Mouse (Mus musculus): Measurements from ENCODE around the gene Zan. TPM values are rescaled to one million over a fixed set of nuclear protein-coding genes. Genes with fewer than 3 reads are reported as not detected.

Gene Zan
- polyA plus RNA-seq, 1 experiment: not detected

DNA sequence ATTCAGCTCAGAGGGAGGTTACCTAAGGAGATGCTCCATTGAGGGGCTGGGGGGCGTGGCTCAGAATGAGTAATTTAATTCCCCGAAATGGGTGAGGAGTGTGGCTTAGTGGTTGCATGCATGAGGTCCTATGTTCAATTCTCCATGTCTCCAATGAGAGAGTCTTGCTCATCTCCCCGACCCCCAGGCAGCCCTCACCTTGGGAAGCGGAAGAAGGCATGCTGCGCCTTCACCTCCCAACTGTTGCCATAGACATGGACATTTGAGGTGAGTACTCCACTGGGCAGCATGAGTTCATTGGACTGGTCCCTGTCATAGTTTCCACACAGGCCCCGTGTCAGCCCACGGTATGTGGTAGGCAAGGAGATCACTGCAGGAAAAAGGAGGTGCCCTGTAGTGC, 90.2 kb downstream of the Zan start:
- peaks cover 52% of the 10 kb centered on the region for H3K27me3 ChIP-seq (replicated peaks)
- peaks cover 2% of the 10 kb centered on the region; the same call in 1 of the 2 replicates for H3K4me1 ChIP-seq
- H3K4me3 ChIP-seq (replicated peaks): no peak overlapping the region
- H3K9me3 ChIP-seq: no peaks in the 10 kb centered on the region
- TF ChIP-seq FLI1 (IDR thresholded peaks at IDR 0.05; ENCODE audit: low read length) (no peak), GATA1 (IDR thresholded peaks at IDR 0.05; ENCODE audit: borderline replicate concordance, low read length) (no peak)
- no peaks in the 10 kb centered on the region for H3K36me3 ChIP-seq (replicated peaks; ENCODE audit: low read length)

- TF ChIP-seq FLI1 (IDR thresholded peaks at IDR 0.05; ENCODE audit: low read length): no peak
- no peak for TF ChIP-seq GATA1 (IDR thresholded peaks at IDR 0.05; ENCODE audit: borderline replicate concordance, low read length)
- no peaks in the 10 kb centered on the region for H3K36me3 ChIP-seq (replicated peaks; ENCODE audit: low read length)
- H3K4me3 ChIP-seq (replicated peaks): no peak overlapping the region
- H3K27me3 ChIP-seq (replicated peaks): peaks cover 38% of the 10 kb centered on the region
- no peaks in the 10 kb centered on the region for H3K4me1 ChIP-seq
- H3K9me3 ChIP-seq: no peaks in the 10 kb centered on the region
These were observed 93.4 kb downstream of the Zan start for GRCm38 (mm10) chr5:137383441-137383840.

DNA sequence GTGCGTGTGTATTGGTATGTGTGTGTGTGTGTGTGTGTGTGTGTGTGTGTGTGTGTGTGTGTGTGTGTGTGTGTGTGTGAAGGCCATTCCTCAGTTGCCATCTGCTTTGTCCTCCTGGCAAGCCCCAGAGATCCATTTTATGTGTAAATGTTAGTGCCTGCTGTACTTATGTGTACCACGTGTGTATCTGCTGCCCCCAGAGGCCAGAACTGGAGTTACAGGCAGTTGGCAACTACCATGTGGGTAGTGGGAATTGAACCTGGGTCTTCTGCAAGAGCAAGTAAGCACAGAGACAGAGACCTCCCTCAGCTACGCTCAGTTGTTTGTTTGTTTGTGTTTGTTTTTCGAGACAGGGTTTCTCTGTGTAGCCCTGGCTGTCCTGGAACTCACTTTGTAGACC, 95.7 kb downstream of the Zan start:
- H3K4me3 ChIP-seq (replicated peaks): no peak overlapping the region
- TF ChIP-seq GATA1 (IDR thresholded peaks at IDR 0.05; ENCODE audit: borderline replicate concordance, low read length): no peak
- TF ChIP-seq FLI1 (IDR thresholded peaks at IDR 0.05; ENCODE audit: low read length): no peak
- peaks cover 4% of the 10 kb centered on the region for H3K4me1 ChIP-seq
- H3K9me3 ChIP-seq: no peaks in the 10 kb centered on the region
- peaks cover 38% of the 10 kb centered on the region for H3K27me3 ChIP-seq (replicated peaks)
- H3K36me3 ChIP-seq (replicated peaks; ENCODE audit: low read length): no peaks in the 10 kb centered on the region

- peaks cover 44% of the 10 kb centered on the region for H3K27me3 ChIP-seq (replicated peaks)
- H3K9me3 ChIP-seq: no peaks in the 10 kb centered on the region
- TF ChIP-seq GATA1 (IDR thresholded peaks at IDR 0.05; ENCODE audit: borderline replicate concordance, low read length) (no peak), FLI1 (IDR thresholded peaks at IDR 0.05; ENCODE audit: low read length) (no peak)
- H3K36me3 ChIP-seq (replicated peaks; ENCODE audit: low read length): no peaks in the 10 kb centered on the region
- no peak overlapping the region for H3K4me3 ChIP-seq (replicated peaks)
- H3K4me1 ChIP-seq: peaks cover 4% of the 10 kb centered on the region
These were observed 99.3 kb downstream of the Zan start for GRCm38 (mm10) chr5:137377603-137378002.

GRCm38 (mm10) chr5:137377176-137377575, 99.7 kb downstream of the Zan start:
- no peaks in the 10 kb centered on the region for H3K36me3 ChIP-seq (replicated peaks; ENCODE audit: low read length)
- TF ChIP-seq GATA1 (IDR thresholded peaks at IDR 0.05; ENCODE audit: borderline replicate concordance, low read length) (no peak), FLI1 (IDR thresholded peaks at IDR 0.05; ENCODE audit: low read length) (no peak)
- H3K4me1 ChIP-seq: peaks cover 4% of the 10 kb centered on the region
- H3K27me3 ChIP-seq (replicated peaks): peaks cover 43% of the 10 kb centered on the region
- H3K4me3 ChIP-seq (replicated peaks): no peak overlapping the region
- no peaks in the 10 kb centered on the region for H3K9me3 ChIP-seq

DNA sequence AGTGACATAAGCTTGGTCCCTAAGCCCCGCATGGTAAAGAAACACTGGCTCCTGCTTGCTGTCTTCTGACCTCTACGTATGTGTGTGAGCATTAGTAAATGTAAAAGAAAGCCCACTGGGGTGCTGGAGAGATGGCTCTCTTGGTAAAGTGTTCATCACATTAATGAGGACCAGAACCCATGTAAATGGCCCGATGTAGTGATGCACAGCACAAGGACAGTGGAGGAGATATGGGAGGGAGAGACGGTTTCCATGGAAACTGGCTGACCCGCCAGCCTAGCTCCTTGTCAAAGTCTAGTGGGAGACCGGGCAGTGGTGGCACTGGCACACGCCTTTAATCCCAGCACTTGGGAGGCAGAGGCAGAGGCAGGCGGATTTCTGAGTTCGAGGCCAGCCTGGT, 100.1 kb downstream of the Zan start:
- H3K27me3 ChIP-seq (replicated peaks): peaks cover 43% of the 10 kb centered on the region
- no peaks in the 10 kb centered on the region for H3K36me3 ChIP-seq (replicated peaks; ENCODE audit: low read length)

GRCm38 (mm10) chr5:137376198-137376597, 100.7 kb downstream of the Zan start:
- TF ChIP-seq GATA1 (IDR thresholded peaks at IDR 0.05; ENCODE audit: borderline replicate concordance, low read length) (no peak), FLI1 (IDR thresholded peaks at IDR 0.05; ENCODE audit: low read length) (no peak)
- Histone ChIP-seq H3K27me3 (replicated peaks) (peaks cover 44% of the 10 kb centered on the region), H3K9me3 (no peaks in the 10 kb centered on the region), H3K4me1 (peaks cover 4% of the 10 kb centered on the region), H3K36me3 (replicated peaks; ENCODE audit: low read length) (no peaks in the 10 kb centered on the region), H3K4me3 (replicated peaks) (no peak overlapping the region)

More for the DNA sequence above, 100.1 kb downstream of the Zan start:
- TF ChIP-seq GATA1 (IDR thresholded peaks at IDR 0.05; ENCODE audit: borderline replicate concordance, low read length): no peak
- TF ChIP-seq FLI1 (IDR thresholded peaks at IDR 0.05; ENCODE audit: low read length): no peak
- no peak overlapping the region for H3K4me3 ChIP-seq (replicated peaks)
- H3K9me3 ChIP-seq: no peaks in the 10 kb centered on the region
- peaks cover 4% of the 10 kb centered on the region for H3K4me1 ChIP-seq

DNA sequence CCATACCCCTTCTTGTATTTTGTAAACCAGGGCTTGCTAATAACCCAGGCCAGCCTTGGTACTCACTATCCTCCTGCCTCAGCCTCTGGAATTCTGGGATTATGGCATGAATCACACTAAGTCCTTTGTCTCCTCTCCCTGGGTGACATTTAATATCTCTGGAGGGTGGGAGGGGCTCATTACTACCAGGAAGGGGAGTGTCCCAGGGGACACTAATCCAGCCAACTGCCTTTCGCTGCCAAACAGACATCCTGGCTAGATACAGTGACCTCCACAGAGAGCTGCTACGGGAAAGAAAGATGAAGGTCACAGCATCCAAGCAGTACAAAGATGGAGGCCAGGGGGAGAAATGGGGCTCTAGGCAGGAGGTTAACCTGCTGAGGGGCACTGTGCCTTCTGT, 101.2 kb downstream of the Zan start:
- Histone ChIP-seq H3K9me3 (no peaks in the 10 kb centered on the region), H3K36me3 (replicated peaks; ENCODE audit: low read length) (no peaks in the 10 kb centered on the region), H3K4me3 (replicated peaks) (no peak overlapping the region), H3K4me1 (peaks cover 7% of the 10 kb centered on the region), H3K27me3 (replicated peaks) (peaks cover 49% of the 10 kb centered on the region)
- TF ChIP-seq FLI1 (IDR thresholded peaks at IDR 0.05; ENCODE audit: low read length): no peak
- no peak for TF ChIP-seq GATA1 (IDR thresholded peaks at IDR 0.05; ENCODE audit: borderline replicate concordance, low read length)

DNA sequence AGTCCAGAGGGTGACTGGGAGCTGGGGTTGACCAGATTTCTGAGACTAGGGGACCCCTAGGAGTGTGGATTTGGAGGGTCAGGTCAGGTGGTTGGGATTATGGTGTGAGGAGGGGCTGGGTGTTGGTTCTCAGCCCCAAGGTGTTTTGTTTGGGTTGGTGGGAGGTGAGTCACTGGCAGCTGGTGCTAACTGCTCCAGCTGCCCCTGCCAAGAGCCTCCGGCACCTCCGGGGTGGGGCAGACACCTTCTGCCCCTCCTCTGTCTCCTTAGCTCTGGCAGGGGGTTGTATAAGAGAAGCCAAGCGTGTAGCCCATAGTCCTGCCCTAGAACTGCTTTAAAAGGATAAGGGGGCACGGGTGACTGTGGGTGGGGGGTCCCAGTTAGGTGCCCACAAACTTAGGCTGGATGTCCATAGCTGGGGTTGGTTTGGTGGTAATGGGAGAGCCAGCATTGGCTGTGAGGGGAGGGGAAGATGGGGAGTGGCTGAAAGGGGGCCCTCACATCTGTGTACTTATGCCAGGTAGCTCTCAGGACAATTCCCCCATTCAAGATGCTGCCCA, 102.3 kb downstream of the Zan start:
- H3K9me3 ChIP-seq: no peaks in the 10 kb centered on the region
- no peak overlapping the region for H3K4me3 ChIP-seq (replicated peaks)
- H3K36me3 ChIP-seq (replicated peaks; ENCODE audit: low read length): no peaks in the 10 kb centered on the region
- H3K4me1 ChIP-seq: peaks cover 9% of the 10 kb centered on the region
- peaks cover 53% of the 10 kb centered on the region for H3K27me3 ChIP-seq (replicated peaks)
- TF ChIP-seq FLI1 (IDR thresholded peaks at IDR 0.05; ENCODE audit: low read length): no peak
- no peak for TF ChIP-seq GATA1 (IDR thresholded peaks at IDR 0.05; ENCODE audit: borderline replicate concordance, low read length)

GRCm38 (mm10) chr5:137373371-137373950, 103.4 kb downstream of the Zan start:
- no peak overlapping the region for H3K4me3 ChIP-seq (replicated peaks)
- peaks cover 9% of the 10 kb centered on the region for H3K4me1 ChIP-seq
- TF ChIP-seq FLI1 (IDR thresholded peaks at IDR 0.05; ENCODE audit: low read length): no peak
- no peak for TF ChIP-seq GATA1 (IDR thresholded peaks at IDR 0.05; ENCODE audit: borderline replicate concordance, low read length)
- peaks cover 57% of the 10 kb centered on the region for H3K27me3 ChIP-seq (replicated peaks)
- no peaks in the 10 kb centered on the region for H3K9me3 ChIP-seq
- no peaks in the 10 kb centered on the region for H3K36me3 ChIP-seq (replicated peaks; ENCODE audit: low read length)

Data from megakaryocyte, embryonic 14.5 days (primary cell).